Mouse (Mus musculus) 3T3-L1 (cell line): Measurements from ENCODE around the gene Stk11.

Experiments
- DNase-seq: peaks from one replicate; pipeline ENCODE4 v3.0.0-alpha.2; 2015; ENCODE audit warnings: low read depth, low spot score

Gene Stk11

DNA sequence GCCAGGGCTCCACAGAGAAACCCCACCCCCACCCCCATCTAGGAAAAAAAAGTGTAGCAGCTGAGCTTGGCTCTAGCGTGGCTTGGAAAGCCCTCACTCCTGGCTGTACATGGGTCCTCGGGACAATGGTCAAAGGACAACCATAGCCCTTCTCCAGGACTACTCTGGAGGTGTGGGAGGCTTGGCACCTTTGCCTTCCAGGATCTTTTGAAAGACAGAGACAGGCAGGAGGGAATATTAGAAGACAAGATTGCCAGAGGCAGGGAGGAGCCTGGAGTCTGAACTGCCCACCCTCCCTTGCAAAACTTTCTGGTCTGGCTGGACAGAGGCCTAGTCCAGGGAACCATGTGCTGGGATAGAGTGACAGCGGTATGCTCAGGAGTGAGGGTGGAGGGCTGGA is 20.9 kb upstream of the Stk11 start:
- no peak for DNase-seq

DNA sequence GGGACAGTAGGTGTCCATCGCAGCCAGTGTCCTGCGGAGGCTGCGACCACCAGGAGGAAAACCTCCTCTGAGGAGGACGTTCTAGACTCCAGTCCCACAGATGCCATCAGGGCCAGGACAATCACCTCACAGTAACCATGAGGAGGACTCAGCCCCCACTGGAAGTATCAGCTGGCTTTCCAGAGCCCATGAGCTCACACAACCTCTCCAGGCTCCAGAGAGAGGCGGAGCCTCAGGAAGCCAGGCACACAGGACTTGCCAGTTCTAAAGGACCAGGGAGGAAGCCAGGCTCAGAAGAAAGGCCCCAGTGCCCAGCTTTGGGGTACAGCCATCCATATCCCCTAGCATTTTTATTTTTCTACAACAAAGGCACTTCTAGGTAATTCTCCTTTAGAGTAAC is 20.1 kb upstream of the Stk11 start:
- DNase-seq, result no peak

DNA sequence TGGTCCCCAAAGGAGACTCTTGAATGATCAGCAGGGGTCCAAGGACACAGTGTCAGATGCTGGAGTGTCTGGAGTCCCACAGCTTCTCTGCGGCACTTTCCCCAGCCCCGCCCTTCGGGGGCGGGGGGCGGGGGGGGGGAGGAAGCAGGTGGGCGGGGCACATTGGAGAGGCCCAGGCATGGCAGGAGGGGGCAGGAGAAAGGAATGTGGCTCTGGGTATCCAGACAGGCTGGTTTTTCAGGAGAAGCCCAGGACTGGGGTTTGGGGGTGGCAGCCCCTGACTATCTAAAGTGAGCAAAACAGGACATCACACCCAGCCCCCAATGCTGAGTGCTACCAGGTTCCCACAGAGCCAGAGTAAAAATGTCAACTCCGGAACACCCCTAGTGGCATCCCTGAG is 18.3 kb upstream of the Stk11 start:
- DNase-seq, result no peak

DNA sequence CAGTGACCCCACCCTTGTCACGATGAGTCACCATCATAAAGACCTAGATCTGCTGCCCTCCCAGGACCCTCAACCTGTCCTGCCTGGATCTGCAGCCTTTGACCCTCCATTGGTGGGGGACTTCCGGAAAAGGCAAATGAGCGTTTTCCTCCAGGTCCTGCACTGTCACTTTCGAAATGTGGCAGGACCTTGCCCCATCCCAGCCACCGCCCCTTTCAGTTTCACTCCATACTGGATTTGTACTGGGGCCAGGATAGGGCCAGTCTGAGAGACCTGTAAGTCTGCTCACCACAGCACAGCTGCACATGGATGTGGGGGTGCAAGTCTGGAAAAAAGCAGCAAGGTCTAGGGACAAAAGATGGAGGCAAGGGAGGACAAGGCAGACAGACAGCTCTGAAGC is 17.0 kb upstream of the Stk11 start:
- no peak for DNase-seq

DNA sequence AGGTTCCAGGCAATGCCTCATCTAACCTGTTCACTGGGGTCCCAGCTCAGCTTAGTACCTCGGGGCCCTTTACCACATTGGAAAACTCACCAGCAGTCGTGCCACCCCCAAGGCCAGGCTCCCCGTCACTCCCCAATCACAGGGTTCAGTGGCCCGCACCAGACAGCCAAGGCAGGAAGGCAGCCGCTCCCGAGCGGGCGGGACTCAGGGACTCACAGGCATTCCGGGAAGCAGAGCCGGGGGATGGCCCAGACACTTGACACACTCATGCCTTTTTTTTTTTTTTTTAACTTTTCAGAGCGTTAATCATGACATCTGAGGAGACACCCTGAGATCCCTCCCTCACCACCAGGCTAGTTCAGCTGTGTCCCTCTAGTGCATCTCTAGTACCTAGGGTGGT is 14.6 kb upstream of the Stk11 start:
- DNase-seq, result peak; percentile 79

DNA sequence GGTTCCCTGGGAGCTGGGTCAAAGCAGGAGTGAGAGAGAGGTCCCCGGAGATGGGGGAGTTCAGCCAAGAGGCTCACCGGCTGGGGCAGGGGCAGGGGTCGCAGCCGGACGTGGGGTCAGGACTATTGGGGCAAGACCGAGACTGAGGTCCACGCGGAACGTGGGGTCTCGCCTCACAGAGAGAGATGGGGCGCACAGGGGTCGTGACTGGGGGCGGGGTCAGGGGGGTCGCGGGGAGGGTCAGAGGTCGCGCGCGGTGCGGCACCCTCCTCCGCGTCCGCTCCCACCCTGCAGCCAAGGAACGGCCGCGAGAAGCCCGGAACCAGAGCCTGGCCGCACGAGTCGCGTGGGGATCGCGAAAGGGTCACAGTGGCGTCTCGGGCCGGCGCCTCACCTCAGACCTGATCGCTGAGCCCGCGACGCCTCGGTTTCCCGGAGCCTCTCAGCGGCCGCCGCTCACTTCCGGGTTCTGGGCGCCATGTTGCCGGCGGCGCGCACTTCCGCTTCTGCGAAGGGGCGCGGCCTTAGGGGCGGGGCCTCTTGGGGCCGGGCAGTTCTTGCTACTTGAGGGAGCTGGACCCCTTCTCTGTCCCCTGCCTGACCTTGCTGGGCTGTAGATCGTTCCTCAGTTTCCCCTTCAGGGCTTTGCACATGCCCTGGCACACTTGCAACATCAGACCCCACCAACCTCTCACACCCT is 13.2 kb upstream of the Stk11 start:
- DNase-seq, result peak; percentile 83

DNA sequence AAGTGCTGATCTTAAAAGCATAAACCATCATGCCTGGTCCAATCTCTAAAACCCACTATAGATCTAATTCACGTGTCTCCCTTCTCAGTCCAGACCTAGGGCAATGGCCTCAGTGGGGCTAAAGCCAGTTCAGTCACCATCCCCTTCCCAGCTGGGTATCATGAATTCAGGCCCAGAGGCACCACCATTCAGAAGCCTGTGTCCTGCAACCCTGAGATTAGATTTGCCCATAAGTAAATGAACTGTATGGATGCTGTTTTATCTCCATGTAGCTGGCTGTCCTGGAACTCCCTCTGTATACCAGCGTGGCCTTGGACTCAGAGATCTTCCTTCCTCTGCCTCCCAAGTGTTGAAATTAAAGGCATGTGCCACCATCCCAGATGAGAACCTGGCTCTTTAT is 12.6 kb upstream of the Stk11 start:
- DNase-seq, result peak; percentile 35

DNA sequence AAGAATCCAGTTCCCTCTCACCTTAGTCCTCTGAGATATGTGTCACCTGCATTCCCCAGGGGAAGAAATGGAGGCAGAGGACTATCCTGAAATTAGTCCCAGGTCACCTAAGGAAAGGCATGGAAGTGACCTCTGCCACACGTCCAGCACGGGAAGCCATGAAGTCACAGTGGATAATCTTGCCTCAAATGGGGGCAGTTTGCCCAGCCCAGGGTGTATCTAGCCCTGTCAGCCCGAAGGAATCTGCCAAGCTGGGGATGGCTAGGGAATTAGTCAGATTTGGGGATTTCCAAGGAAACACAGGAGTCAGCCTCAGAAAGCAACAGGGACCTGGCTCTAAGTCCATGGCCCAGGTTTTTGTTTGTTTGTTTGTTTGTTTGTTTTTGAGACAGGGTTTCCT is 11.4 kb upstream of the Stk11 start:
- peak; percentile 96 for DNase-seq

DNA sequence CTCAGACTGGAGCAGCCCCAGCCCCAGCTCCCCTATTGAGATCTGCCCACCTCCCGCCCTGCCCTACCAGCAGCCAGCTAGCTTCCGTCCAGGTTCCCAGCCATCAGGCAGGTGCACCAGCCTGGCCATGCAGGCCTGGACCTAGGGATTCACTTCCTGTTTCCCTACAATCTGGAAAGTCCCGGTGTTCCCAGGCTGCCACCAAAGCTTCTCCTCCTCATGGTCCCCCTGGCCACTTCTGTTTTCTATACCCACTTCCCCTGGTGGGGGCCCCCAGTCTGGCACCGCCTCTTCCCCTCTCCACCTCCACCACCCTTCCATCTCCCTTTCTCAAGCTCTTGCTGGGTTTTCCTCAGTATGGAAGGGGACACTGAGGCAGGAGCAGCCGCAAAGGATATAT is 10.1 kb upstream of the Stk11 start, which contains the start of gene Sbno2:
Gene Sbno2 (minus strand): TSS at position 112 of the 400 bp plus-strand sequence.
- no peak for DNase-seq

DNA sequence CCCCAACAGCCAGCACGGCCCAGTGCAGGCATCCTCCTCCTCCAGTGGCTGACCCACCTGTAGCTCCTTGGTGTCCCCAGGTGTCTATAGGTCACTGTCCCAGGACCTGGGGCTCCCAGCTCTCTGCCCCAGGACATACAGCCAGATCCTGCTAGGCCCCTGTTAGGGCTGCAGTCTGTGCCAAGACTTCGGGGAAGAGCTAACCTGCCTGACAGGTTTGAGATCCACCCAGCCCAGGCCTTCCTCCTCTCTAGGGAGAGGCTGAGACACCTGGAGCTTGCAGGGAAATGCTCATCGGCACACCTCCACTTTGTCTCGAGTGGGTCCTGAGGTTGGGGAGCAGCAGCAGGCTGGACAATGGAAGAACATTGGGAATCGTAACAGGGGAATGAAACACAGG is 9.7 kb upstream of the Stk11 start:
- DNase-seq, result no peak

DNA sequence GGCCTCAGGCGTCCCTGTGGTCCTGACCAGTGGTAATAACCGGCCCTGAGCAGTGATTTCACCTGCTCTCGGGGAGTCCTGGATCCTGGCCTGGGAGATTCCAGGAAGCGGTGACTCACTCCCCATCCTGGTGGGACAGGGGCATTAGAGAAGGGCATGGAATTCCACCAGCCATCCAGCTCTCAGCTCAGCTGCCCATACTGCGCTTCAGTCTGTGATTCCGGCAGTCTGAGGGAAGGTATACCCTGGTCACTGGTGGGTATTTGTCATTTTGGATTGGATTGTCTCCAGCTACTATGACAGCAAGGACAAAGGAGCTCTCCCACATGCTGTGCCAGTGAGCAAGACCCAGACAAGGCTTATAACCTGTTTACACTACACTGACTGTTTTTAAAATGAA is 7.9 kb upstream of the Stk11 start:
- peak; percentile 92 for DNase-seq

DNA sequence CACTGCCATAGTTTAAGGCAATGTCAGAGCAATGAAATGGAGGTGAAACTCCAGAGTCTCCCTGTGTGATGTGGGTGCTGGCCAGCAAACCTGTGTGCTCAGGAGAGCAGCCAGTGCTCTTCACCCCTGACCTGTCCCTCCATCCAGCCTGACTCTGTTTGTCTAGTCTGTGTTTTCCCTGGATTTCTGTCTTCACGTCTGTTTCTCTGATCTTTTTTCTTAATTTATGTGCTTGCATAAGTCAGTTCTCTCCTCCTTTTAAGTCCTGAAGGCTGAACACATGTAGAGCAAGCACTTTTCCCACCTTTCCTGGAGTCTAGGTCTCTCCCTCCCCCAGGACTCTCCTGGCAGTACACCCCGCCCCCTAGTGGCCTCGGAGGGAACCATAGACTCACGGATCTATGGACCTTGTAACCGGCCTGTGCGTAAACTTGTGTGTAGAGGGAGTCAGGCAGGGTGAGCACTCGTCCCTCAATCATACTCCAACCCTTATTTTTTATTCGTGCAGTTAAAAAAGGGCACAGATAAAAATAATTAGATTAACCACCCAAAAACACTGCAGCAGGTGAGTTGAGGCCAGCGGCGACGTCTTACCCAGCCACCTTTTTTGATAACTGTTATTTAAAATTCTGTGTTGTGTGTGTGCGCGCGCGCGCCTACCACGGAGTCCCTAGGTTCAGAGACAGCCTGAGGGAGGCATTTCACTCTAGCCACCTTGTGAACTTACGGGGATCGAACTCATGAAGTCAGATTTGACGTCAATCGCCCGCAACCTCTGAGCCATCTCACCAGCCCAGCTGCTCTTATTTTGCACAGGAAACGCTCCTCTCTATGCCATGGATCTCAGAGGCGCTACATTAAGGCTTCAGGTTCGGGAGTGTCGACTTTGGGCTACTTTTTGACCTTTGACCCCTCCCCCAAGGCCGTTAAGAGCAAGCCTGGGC is 990 bp upstream of the Stk11 start:
- DNase-seq, result peak; percentile 97

DNA sequence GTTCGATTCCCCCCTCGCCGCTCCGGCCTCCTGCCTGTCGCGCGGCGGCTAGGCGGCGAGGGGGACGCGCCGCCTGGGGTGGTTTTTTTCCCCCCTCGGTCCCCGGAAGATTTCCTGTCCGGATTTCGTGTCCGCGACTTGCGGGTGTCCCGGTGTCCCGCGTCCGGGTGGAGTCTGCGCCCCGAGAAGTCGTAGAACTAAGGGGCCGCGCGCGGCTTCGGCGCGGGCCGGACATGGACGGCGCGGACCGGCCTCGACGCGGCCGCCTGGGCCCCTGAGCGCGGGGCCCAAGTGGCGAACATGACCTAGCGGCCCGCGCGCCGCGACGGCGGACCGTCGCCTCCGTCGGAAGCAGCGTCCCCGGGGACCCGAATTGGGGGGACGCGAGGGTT is 337 bp downstream of the Stk11 start:
- DNase-seq, result no peak

DNA sequence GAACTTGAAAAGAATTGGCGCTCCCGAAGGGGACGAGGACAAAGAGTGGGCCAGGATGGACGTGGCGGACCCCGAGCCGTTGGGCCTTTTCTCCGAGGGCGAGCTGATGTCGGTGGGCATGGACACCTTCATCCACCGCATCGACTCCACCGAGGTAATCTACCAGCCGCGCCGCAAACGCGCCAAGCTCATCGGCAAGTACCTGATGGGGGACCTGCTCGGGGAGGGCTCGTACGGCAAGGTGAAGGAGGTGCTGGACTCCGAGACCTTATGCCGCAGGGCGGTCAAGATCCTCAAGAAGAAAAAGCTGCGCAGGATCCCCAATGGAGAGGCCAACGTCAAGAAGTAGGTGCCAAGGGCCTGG is 942 bp downstream of the Stk11 start:
- no peak for DNase-seq

DNA sequence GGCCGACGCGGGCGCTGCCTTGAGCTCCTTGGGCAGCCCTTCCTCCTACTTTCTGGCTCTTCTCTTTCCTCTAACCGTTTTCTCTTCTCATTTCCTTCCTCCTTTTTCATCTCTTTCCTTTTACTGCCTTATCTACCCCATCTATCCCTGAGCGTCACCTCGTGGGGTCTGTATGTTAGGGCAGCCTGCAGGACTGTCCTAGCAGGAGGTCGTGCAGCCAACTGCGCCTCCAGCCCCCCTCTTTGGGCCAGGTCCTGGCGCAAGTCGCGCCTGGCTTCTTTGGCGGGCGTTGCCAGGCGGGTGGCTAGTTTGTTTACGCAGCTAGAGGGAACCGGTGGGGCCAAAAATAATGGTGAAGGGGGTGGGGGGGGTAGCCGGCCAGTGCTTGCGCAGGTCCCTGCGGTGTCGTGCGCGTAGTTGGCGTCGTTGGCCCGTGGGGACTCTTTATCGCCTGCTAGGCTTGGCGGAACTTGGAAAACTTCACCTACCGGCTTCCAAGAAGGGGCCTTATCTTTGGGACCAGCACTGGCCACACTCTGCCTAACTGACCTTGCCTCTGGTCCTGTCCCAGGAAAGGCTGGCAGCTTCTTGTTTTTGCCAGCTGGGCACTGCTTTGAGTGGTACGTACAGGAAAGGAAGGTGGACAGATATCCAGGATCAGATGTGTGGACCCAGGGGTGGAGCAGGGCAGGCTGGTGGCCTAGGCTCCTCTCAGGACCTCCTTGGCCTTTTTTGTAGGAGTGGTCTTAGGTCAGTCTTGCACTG is 1.5 kb downstream of the Stk11 start:
- peak; percentile 34 for DNase-seq

DNA sequence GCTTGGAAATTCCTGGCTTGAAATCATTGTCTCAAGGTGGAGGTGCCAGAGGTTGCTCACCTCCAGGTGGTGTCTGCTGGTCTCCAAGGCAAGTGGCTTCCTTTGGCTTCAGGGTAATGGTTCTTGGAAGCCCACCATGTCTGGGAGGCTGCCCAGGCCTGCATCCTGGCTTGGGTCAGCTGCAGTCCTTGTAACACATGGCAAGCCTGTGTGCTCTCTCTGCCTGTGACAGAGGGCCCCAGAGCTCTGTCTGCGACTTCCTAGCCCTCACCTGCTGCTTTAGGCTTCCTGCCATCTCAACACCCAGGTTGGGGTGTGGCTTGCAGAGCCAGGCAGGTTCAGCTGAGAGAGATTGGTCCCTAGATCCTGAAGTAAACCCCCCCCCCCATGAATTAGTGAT is 2.1 kb downstream of the Stk11 start:
- DNase-seq, result no peak

DNA sequence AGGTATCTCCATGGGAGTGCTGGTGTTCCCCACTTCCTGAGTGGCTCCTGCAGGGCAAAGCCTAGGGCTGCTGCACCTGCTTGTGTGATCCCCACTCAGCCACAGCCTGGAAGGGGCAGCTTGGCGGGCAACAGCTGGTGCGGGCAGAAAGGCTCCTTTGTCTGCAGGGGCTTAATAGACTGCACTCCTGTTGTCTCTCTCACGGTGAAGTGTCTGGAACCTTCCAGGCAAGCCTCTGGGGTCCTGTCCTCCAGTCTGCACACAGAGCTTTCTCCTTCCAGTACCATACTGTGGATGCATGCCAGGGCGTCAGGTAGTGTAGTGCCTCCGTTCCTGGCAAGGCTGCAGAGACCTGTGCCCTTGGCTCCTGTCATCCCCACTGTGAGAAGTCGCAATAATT is 2.9 kb downstream of the Stk11 start:
- no peak for DNase-seq

DNA sequence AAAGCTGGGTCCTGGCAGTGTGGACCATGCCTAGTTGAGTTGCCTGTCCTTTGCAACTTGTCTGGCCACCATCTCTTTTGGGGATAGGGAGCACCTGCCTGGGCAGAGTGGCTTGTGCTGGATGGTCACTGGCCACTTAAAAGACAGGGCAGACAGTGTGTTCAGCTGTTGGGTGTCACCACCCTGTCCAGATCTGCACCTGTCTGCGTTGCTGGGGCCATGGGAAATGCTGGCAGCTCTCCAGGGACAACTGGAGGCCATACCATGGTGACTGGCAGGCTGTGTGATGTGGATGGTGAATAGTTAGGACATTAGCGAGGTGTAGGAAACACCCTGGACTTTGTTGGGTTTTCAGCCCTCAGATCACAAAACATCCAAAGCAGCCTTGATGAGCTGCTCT is 4.5 kb downstream of the Stk11 start:
- no peak for DNase-seq

DNA sequence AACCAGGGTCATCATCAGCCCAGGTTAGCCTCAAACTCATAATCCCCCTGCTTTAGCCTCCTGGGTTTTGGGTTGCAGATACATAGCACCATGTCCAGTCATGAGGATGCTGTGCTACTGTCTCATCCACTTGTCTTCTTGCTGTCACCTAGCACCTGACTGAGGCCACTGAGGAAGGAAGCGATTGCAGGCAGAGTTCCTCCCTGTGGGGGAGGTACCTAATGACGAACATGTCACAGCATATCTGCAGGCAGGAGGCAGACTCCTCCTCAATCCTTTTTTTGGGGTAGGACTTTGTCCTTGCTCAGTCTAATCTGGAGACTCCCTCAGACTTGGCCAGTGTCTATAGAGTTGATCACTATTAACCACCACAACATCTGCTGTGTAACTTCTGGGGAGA is 6.0 kb downstream of the Stk11 start:
- no peak for DNase-seq

DNA sequence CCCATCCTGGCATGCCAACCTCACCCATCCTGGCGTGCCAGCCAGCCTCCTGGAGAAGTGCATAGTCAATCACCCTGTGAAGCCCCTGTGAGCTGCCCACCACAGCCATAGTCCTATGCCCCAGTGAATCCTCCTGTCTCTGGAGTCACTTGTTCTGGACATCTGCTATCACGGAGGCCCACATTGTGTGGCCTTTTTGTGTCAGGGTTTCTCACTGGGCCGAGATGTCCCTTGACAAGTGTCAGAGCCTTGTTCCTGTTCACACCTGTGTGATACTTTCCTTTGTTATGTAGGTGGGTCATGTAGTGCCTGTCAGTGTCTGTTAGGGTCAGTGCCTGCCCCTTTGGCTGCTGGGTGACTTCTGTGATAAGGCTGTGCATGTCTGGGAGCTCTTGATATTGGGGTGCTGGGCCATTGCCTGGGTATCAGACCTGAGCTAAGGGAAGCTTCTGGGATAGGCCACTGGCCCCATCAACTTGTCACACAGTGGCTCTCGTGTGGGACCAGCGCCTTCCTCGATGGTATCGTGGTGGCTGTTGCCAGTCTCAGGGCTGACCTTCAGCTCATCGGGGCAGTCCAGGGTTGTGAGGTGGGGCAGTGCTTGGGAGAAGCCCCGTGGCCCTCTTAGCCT is 8.4 kb downstream of the Stk11 start:
- DNase-seq, result no peak

DNA sequence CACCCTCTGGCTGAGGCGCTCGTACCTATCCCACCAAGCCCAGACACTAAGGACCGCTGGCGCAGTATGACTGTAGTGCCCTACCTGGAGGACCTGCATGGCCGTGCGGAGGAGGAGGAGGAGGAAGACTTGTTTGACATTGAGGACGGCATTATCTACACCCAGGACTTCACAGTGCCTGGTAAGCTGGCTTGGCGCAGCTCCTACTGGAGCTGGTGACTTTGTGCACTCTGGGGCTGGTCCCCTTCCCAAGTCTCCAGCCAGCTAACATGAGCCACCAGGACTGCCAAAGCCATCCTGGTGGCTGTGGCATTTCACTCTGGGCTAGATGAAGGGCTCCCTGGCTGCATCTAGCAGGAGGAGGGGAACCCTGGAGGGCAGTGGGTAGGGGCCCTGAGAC is 12.3 kb downstream of the Stk11 start:
- no peak for DNase-seq

DNA sequence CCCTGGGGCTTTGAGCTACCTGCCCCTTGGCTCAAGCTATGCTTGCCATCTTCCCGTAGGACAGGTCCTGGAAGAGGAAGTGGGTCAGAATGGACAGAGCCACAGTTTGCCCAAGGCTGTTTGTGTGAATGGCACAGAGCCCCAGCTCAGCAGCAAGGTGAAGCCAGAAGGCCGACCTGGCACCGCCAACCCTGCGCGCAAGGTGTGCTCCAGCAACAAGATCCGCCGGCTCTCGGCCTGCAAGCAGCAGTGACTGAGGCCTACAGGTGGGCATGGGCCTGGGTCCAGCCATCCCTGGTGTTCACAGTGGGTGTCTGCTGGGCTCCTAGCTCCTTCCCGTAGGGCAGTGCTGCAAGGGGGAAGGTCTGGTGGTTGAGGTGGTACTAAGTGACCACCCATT is 14.2 kb downstream of the Stk11 start:
- DNase-seq, result no peak
